Mouse (Mus musculus): ENCODE measurements around the gene Trp53tg5. TPM values are rescaled to one million over a fixed set of nuclear protein-coding genes. Genes with fewer than 3 reads are reported as not detected.

Trp53tg5 gene
- polyA plus RNA-seq, 1 experiment from 2014 or later, result not detected

DNA sequence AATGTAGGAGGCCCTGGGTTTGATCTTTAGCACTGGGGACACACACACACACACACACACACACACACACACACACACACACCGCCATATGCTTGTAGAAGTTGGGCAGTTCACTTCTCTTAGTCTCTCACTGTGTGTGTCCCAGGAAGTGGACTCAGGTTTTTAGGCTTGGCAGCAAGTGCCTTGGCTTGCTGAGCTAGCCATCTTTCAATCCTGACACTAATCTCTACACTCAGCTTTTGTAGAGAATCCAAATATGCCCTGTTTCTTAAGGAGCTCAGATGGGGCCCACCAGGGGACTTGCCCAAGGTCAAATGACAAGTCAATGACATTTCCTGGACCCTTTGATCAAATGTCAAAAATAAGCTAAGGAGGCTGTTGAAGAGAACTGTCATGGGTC, 17.1 kb downstream of the Trp53tg5 start:
- H3K9me3 ChIP-seq (ENCODE audit: control insufficient read depth, low read length), result no peaks in the 10 kb centered on the region
- H3K36me3 ChIP-seq (ENCODE audit: control insufficient read depth, insufficient read depth, low read length), result no peaks in the 10 kb centered on the region
- no peak overlapping the region for H3K9ac ChIP-seq (ENCODE audit: low read length)
- no peak overlapping the region for H3K4me3 ChIP-seq (ENCODE audit: low read depth, low read length)
- H3K4me2 ChIP-seq (ENCODE audit: low read depth), result no peak overlapping the region
- DNase-seq (ENCODE audit: low spot score) (no peak), ATAC-seq (ENCODE audit: insufficient read depth, low FRiP score, low TSS enrichment) (no peak)
- 70% methylated on average over 1 of the region's 1 CpGs for WGBS
- H3K27ac ChIP-seq (ENCODE audit: low read depth, low read length), result no peak overlapping the region
- H3K4me1 ChIP-seq (ENCODE audit: control insufficient read depth, insufficient read depth, low read length), result peaks cover 6% of the 10 kb centered on the region
- H3K27me3 ChIP-seq (ENCODE audit: control insufficient read depth, insufficient read depth, low read length), result no peaks in the 10 kb centered on the region

DNA sequence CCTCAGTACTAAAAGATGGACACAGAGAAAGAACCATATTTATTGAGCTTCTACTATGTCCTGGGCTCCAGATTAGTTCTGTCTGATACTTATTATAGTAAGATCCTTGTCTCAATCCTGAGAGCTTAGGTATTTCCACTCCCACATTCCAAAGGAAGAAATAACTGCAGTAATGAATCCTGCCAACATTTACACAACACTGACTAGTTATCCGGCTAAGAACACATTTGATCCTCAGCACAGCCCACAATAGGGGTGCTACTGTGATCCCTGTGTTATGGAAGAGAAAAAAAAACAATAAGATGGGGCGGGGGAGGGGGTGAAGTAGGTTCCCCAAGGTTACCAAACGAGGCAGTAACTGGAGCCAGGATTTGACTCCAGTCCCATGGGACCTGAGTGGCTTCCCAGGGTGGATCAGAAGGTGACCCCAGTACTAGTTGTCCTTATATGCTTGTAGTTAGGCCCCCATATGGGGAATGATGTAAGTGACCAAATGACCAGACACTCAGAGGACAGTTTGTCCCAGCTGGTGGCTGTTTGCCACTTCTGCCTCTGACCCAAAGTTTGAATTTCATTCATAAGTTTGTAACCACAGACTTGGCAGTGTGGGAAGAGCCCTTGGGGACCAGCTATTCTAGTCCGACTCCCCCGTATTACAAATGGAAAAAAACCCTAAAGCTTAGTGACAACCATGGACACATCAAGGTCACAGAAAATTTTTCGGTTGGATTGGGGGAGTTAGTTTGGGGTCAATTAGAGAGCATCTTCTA, 17.9 kb downstream of the Trp53tg5 start:
- WGBS, result 84% methylated on average over 6 of the region's 6 CpGs
- H3K27me3 ChIP-seq (ENCODE audit: control insufficient read depth, insufficient read depth, low read length), result no peaks in the 10 kb centered on the region
- H3K4me3 ChIP-seq (ENCODE audit: low read depth, low read length), result no peak overlapping the region
- no peaks in the 10 kb centered on the region for H3K9me3 ChIP-seq (ENCODE audit: control insufficient read depth, low read length)
- peaks cover 6% of the 10 kb centered on the region for H3K4me1 ChIP-seq (ENCODE audit: control insufficient read depth, insufficient read depth, low read length)
- DNase-seq (ENCODE audit: low spot score) (no peak), ATAC-seq (ENCODE audit: insufficient read depth, low FRiP score, low TSS enrichment) (no peak)
- no peak overlapping the region for H3K27ac ChIP-seq (ENCODE audit: low read depth, low read length)
- no peaks in the 10 kb centered on the region for H3K36me3 ChIP-seq (ENCODE audit: control insufficient read depth, insufficient read depth, low read length)
- no peak overlapping the region for H3K9ac ChIP-seq (ENCODE audit: low read length)
- no peak overlapping the region for H3K4me2 ChIP-seq (ENCODE audit: low read depth)

DNA sequence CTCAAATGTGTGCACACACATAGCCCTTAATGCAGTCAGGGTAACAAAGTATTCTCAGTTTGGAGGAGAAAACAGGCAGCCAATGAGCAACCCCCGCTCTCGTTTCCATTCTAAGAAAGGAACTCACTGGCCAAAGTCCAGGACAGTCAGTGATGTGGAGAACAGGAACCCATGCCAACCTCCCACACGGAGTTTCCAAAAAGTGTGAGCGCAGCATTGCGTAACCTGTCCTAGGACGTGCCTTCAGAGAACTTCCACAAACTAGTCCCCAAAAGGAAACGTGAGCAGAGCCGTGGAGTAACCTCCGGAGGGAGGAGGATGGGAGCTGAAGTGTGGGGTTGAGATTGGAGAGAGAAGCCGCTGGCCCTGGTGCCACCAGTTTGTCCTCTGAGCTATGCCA, 18.7 kb downstream of the Trp53tg5 start:
- no peak overlapping the region for H3K4me3 ChIP-seq (ENCODE audit: low read depth, low read length)
- ATAC-seq (ENCODE audit: insufficient read depth, low FRiP score, low TSS enrichment) (no peak), DNase-seq (ENCODE audit: low spot score) (no peak)
- WGBS, result 87% methylated on average over 10 of the region's 10 CpGs
- no peaks in the 10 kb centered on the region for H3K9me3 ChIP-seq (ENCODE audit: control insufficient read depth, low read length)
- peaks cover 6% of the 10 kb centered on the region for H3K4me1 ChIP-seq (ENCODE audit: control insufficient read depth, insufficient read depth, low read length)
- H3K36me3 ChIP-seq (ENCODE audit: control insufficient read depth, insufficient read depth, low read length), result no peaks in the 10 kb centered on the region
- no peak overlapping the region for H3K4me2 ChIP-seq (ENCODE audit: low read depth)
- no peak overlapping the region for H3K27ac ChIP-seq (ENCODE audit: low read depth, low read length)
- H3K27me3 ChIP-seq (ENCODE audit: control insufficient read depth, insufficient read depth, low read length), result no peaks in the 10 kb centered on the region
- no peak overlapping the region for H3K9ac ChIP-seq (ENCODE audit: low read length)

DNA sequence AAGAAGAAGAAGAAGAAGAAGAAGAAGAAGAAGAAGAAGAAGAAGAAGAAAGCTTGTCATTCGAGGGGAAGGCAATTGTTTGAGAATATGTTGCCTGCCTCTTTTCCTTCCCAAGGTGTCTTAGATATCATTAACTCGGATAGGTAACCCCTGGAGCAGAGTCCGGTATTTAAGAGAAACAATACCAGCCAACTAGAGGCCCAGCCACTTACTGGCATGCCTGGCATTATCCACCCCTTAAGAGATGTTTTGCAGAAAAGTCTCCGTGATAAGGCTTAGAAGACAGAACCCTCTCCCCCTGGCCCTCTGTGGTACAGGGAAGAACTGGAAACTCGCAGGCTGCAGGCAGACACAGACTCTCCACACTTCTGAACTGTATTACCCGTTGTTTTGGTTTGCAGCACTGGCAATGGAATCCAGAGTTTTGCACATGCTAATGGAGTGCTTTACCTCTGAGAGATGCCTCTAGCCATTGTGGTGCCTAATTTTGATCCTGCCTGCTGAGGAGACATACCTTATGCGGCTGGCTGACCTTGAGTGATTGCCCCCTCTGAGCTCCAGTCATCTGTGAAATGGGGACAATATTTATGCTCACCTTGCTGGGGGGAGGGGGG, 19.5 kb downstream of the Trp53tg5 start:
- no peak for DNase-seq (ENCODE audit: low spot score)
- no peaks in the 10 kb centered on the region for H3K36me3 ChIP-seq (ENCODE audit: control insufficient read depth, insufficient read depth, low read length)
- no peak overlapping the region for H3K27ac ChIP-seq (ENCODE audit: low read depth, low read length)
- H3K27me3 ChIP-seq (ENCODE audit: control insufficient read depth, insufficient read depth, low read length), result no peaks in the 10 kb centered on the region
- H3K4me3 ChIP-seq (ENCODE audit: low read depth, low read length), result no peak overlapping the region
- H3K4me2 ChIP-seq (ENCODE audit: low read depth), result no peak overlapping the region
- H3K9me3 ChIP-seq (ENCODE audit: control insufficient read depth, low read length), result no peaks in the 10 kb centered on the region
- H3K4me1 ChIP-seq (ENCODE audit: control insufficient read depth, insufficient read depth, low read length), result peaks cover 6% of the 10 kb centered on the region
- H3K9ac ChIP-seq (ENCODE audit: low read length), result no peak overlapping the region
- 73% methylated on average over 7 of the region's 7 CpGs for WGBS
- ATAC-seq (ENCODE audit: insufficient read depth, low FRiP score, low TSS enrichment), result no peak

DNA sequence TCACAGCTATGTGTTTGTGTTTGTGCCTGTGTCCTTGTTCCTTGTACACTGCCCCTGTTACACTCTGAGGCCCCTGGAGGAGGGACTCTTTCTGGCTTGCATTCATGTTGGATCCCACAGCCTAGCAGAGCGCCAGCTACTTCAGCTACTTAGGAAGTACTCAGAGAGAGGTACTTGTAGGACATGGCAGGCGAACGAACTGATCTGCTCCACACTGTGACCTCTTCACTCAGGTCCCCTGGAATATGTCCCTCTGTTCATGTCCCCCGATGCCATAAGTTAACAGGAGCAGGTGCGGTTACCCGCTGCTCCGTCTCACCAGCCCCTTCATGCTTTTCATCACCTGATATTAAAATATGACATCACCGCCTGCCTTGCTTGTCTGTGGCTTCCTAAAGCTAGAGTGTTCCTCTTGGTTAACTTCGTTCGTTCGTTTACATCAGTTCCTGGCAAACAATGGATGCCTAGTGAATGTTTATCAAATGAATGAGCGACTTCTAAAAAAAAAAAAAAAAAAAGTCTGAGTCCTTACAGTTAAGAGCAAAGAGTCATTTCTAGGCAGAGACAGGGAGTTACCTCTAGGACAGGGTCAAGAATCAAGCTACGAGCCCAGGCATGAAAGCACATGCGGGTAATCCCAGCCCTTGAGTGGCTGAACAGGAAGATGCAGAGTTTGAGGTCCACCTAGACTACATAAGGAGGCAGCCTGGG, 20.3 kb downstream of the Trp53tg5 start:
- Histone ChIP-seq H3K27me3 (ENCODE audit: control insufficient read depth, insufficient read depth, low read length) (no peaks in the 10 kb centered on the region), H3K9me3 (ENCODE audit: control insufficient read depth, low read length) (no peaks in the 10 kb centered on the region), H3K9ac (ENCODE audit: low read length) (no peak overlapping the region), H3K36me3 (ENCODE audit: control insufficient read depth, insufficient read depth, low read length) (no peaks in the 10 kb centered on the region), H3K27ac (ENCODE audit: low read depth, low read length) (no peak overlapping the region), H3K4me2 (ENCODE audit: low read depth) (no peak overlapping the region), H3K4me1 (ENCODE audit: control insufficient read depth, insufficient read depth, low read length) (peaks cover 6% of the 10 kb centered on the region), H3K4me3 (ENCODE audit: low read depth, low read length) (no peak overlapping the region)
- WGBS, result 83% methylated on average over 14 of the region's 14 CpGs
- no peak for DNase-seq (ENCODE audit: low spot score)
- no peak for ATAC-seq (ENCODE audit: insufficient read depth, low FRiP score, low TSS enrichment)

DNA sequence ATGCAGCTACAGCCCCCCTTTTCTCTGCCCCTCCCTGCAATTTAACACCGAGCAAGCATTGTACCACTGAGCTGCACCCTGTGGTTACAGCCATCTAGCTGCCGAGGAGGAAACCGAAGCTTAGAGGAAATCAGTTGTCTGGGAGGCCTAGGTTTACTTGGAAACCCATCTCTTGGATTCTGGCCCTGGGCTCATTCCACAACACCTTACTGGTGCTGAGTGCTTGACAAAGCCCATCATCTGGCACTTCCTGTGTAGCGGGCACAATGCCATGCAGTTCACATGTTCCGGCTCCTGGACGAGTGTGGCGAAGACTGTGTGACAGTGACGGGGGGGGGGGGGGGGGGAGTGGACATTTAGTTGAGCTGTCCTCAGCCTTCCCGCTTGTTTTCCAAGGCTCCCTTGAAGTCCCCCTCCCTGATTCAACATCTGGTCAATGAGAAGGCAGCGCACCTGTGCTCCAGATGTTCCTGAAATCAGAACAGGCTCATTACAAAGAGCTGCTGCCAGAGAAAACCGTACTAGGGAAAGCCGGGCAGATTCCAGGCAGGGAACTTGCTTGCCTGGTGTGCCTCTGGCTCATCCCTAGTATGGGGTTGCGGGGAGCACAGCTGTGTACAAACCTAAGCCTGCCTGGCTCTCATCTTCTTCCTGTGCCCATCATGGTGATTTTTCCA, 21.4 kb downstream of the Trp53tg5 start:
- Histone ChIP-seq H3K4me1 (ENCODE audit: control insufficient read depth, insufficient read depth, low read length) (peaks cover 6% of the 10 kb centered on the region), H3K27me3 (ENCODE audit: control insufficient read depth, insufficient read depth, low read length) (no peaks in the 10 kb centered on the region), H3K4me2 (ENCODE audit: low read depth) (no peak overlapping the region), H3K36me3 (ENCODE audit: control insufficient read depth, insufficient read depth, low read length) (no peaks in the 10 kb centered on the region), H3K27ac (ENCODE audit: low read depth, low read length) (no peak overlapping the region), H3K9me3 (ENCODE audit: control insufficient read depth, low read length) (no peaks in the 10 kb centered on the region), H3K9ac (ENCODE audit: low read length) (no peak overlapping the region), H3K4me3 (ENCODE audit: low read depth, low read length) (no peak overlapping the region)
- 37% methylated on average over 13 of the region's 13 CpGs for WGBS
- no peak for ATAC-seq (ENCODE audit: insufficient read depth, low FRiP score, low TSS enrichment)
- no peak for DNase-seq (ENCODE audit: low spot score)

GRCm38 (mm10) chr2:164449341-164450042, 24.0 kb downstream of the Trp53tg5 start:
- DNase-seq (ENCODE audit: low spot score), result no peak
- WGBS, result 84% methylated on average over 14 of the region's 14 CpGs
- no peaks in the 10 kb centered on the region for H3K4me1 ChIP-seq (ENCODE audit: control insufficient read depth, insufficient read depth, low read length)
- no peak overlapping the region for H3K4me2 ChIP-seq (ENCODE audit: low read depth)
- no peak overlapping the region for H3K4me3 ChIP-seq (ENCODE audit: low read depth, low read length)
- H3K9me3 ChIP-seq (ENCODE audit: control insufficient read depth, low read length), result no peaks in the 10 kb centered on the region
- ATAC-seq (ENCODE audit: insufficient read depth, low FRiP score, low TSS enrichment), result no peak
- no peak overlapping the region for H3K9ac ChIP-seq (ENCODE audit: low read length)
- H3K27ac ChIP-seq (ENCODE audit: low read depth, low read length), result no peak overlapping the region
- no peaks in the 10 kb centered on the region for H3K36me3 ChIP-seq (ENCODE audit: control insufficient read depth, insufficient read depth, low read length)
- no peaks in the 10 kb centered on the region for H3K27me3 ChIP-seq (ENCODE audit: control insufficient read depth, insufficient read depth, low read length)

- Histone ChIP-seq H3K27me3 (ENCODE audit: control insufficient read depth, insufficient read depth, low read length) (no peaks in the 10 kb centered on the region), H3K4me1 (ENCODE audit: control insufficient read depth, insufficient read depth, low read length) (no peaks in the 10 kb centered on the region), H3K9ac (ENCODE audit: low read length) (no peak overlapping the region), H3K9me3 (ENCODE audit: control insufficient read depth, low read length) (no peaks in the 10 kb centered on the region), H3K4me2 (ENCODE audit: low read depth) (no peak overlapping the region), H3K27ac (ENCODE audit: low read depth, low read length) (no peak overlapping the region), H3K4me3 (ENCODE audit: low read depth, low read length) (no peak overlapping the region), H3K36me3 (ENCODE audit: control insufficient read depth, insufficient read depth, low read length) (no peaks in the 10 kb centered on the region)
- no peak for ATAC-seq (ENCODE audit: insufficient read depth, low FRiP score, low TSS enrichment)
- DNase-seq (ENCODE audit: low spot score), result no peak
- 86% methylated on average over 5 of the region's 5 CpGs for WGBS
These were observed 24.6 kb downstream of the Trp53tg5 start for GRCm38 (mm10) chr2:164448921-164449320.

All from neural tube, embryonic 11.5 days (tissue).